Mouse (Mus musculus) myocyte (in vitro differentiated cells): ENCODE results near the gene Col1a1. TPM values are rescaled to one million over a fixed set of nuclear protein-coding genes. Genes with fewer than 3 reads are reported as not detected.

ENCODE experiments used
- H3K27me3 ChIP-seq: one replicate; pipeline ENCODE4 v1.6.1; 2011; ENCODE audit not compliant: control insufficient read depth, insufficient read depth, insufficient read length
- H3K36me3 ChIP-seq: one replicate; pipeline ENCODE4 v1.6.1; 2011; ENCODE audit not compliant: control insufficient read depth, insufficient read depth
- H3K4me2 ChIP-seq: one replicate; pipeline ENCODE4 v1.6.1; 2011; ENCODE audit warnings: low read depth, control low read depth
- H3K4me3 ChIP-seq: one replicate; pipeline ENCODE4 v1.5.1; 2011; ENCODE audit warnings: mild to moderate bottlenecking, control low read depth, moderate library complexity
- H3K79me2 ChIP-seq: one replicate; pipeline ENCODE4 v1.6.1; 2011; ENCODE audit not compliant: control insufficient read depth, insufficient read depth
- H3ac ChIP-seq: one replicate; pipeline ENCODE4 v1.6.1; 2011; ENCODE audit not compliant: control insufficient read depth, insufficient read length
- CEBPB ChIP-seq: IDR thresholded peaks from 2 replicates; pipeline ENCODE4 v1.6.1; 2011; ENCODE audit warnings: mild to moderate bottlenecking, moderate library complexity; ENCODE audit not compliant: poor library complexity, insufficient read depth, severe bottlenecking
- E2F4 ChIP-seq: IDR thresholded peaks from one replicate; pipeline ENCODE4 v1.6.1; 2011; ENCODE audit warnings: mild to moderate bottlenecking, control low read depth, moderate library complexity; ENCODE audit not compliant: insufficient read depth
- MAX ChIP-seq: IDR thresholded peaks from one replicate; pipeline ENCODE4 v1.6.1; 2011; ENCODE audit warnings: low read depth, mild to moderate bottlenecking, control low read depth
- MYOD1 ChIP-seq, 3 experiments: IDR thresholded peaks; one replicate each; pipeline ENCODE4 v1.6.1; 2011; ENCODE audit warnings: control low read depth in 2 of 3, low read depth in 2 of 3, mild to moderate bottlenecking in 2 of 3, moderate library complexity in 1 of 3; ENCODE audit not compliant: insufficient read length in 2 of 3, control insufficient read depth in 1 of 3
- MYOG ChIP-seq, 3 experiments: IDR thresholded peaks; one replicate each; pipeline ENCODE4 v1.6.1; 2011; ENCODE audit warnings: control low read depth in 2 of 3, low read depth in 2 of 3, mild to moderate bottlenecking in 2 of 3; ENCODE audit not compliant: insufficient read length in 2 of 3, control insufficient read depth in 1 of 3, insufficient read depth in 1 of 3
- POLR2A ChIP-seq: IDR thresholded peaks from one replicate; pipeline ENCODE4 v1.6.1; 2011; ENCODE audit warnings: low read depth, mild to moderate bottlenecking, control low read depth, moderate library complexity; ENCODE audit not compliant: insufficient read length
- POLR2AphosphoS2 ChIP-seq: IDR thresholded peaks from one replicate; pipeline ENCODE4 v1.6.1; 2011; ENCODE audit warnings: low read depth, control low read depth; ENCODE audit not compliant: insufficient read length
- REST ChIP-seq: IDR thresholded peaks from one replicate; pipeline ENCODE4 v1.6.1; 2011; ENCODE audit warnings: mild to moderate bottlenecking, control low read depth, moderate library complexity; ENCODE audit not compliant: insufficient read depth, insufficient read length
- SRF ChIP-seq: IDR thresholded peaks from one replicate; pipeline ENCODE4 v1.6.1; 2011; ENCODE audit warnings: low read depth; ENCODE audit not compliant: control insufficient read depth, insufficient read length
- TCF12 ChIP-seq: IDR thresholded peaks from one replicate; pipeline ENCODE4 v1.6.1; 2011; ENCODE audit warnings: mild to moderate bottlenecking, control low read depth; ENCODE audit not compliant: poor library complexity, insufficient read depth, severe bottlenecking
- TCF3 ChIP-seq: IDR thresholded peaks from one replicate; pipeline ENCODE4 v1.6.1; 2011; ENCODE audit warnings: low read depth, control low read depth; ENCODE audit not compliant: insufficient read length
- USF1 ChIP-seq: IDR thresholded peaks from one replicate; pipeline ENCODE4 v1.6.1; 2011; ENCODE audit warnings: low read depth, mild to moderate bottlenecking, control low read depth, moderate library complexity
- polyA plus RNA-seq: library from polyadenylated mRNA; unstranded; fragments of >200 nt; fragmentation: generic; extraction: Trizol; gene quantifications from one replicate; pipeline ENCODE4 v1.2.1, GENCODE M21; 2012; ENCODE audit warnings: missing spikeins

The Col1a1 gene
- 206 TPM for polyA plus RNA-seq

- Histone ChIP-seq H3K4me2 (peak within 1 kb of the TSS; percentile 95), H3K79me2 (peaks cover 8% of the 10 kb centered on the region), H3K4me3 (peak within 1 kb of the TSS; percentile 37), H3K27me3 (no peaks in the 10 kb centered on the region), H3ac (no peak within 1 kb of the TSS), H3K36me3 (no peaks in the 10 kb centered on the region)
- TF ChIP-seq MYOD1 (IDR thresholded peaks at IDR 0.05; ENCODE audit: control insufficient read depth in 1 of 3, insufficient read length in 2 of 3, low read depth in 2 of 3): no peak
- no peak for TF ChIP-seq REST
- peak; percentile 94 for TF ChIP-seq POLR2AphosphoS2
- no peak for TF ChIP-seq TCF12
- TF ChIP-seq CEBPB: no peak
- peak; percentile 88 for TF ChIP-seq POLR2A
- TF ChIP-seq USF1: no peak
These were observed at the start of gene Col1a1 for GRCm38 (mm10) chr11:94936045-94936444. TSS of gene Col1a1 (plus strand) at chr11:94936224.

GRCm38 (mm10) chr11:94891155-94891554, 44.9 kb upstream of the Col1a1 start:
- H3K4me2 ChIP-seq: no peak overlapping the region
- H3K4me3 ChIP-seq: no peak overlapping the region
- H3K79me2 ChIP-seq: no peaks in the 10 kb centered on the region
- TF ChIP-seq CEBPB (no peak), POLR2AphosphoS2 (no peak), REST (no peak), MYOD1 (IDR thresholded peaks at IDR 0.05; ENCODE audit: control insufficient read depth in 1 of 3, insufficient read length in 2 of 3, low read depth in 2 of 3) (no peak), USF1 (no peak), SRF (no peak), TCF3 (no peak), MAX (no peak), POLR2A (no peak), TCF12 (no peak), E2F4 (no peak), MYOG (IDR thresholded peaks at IDR 0.05; ENCODE audit: control insufficient read depth in 1 of 3, insufficient read depth in 1 of 3, insufficient read length in 2 of 3, low read depth in 2 of 3) (no peak)
- H3K27me3 ChIP-seq: no peaks in the 10 kb centered on the region
- no peaks in the 10 kb centered on the region for H3K36me3 ChIP-seq
- no peak overlapping the region for H3ac ChIP-seq

DNA sequence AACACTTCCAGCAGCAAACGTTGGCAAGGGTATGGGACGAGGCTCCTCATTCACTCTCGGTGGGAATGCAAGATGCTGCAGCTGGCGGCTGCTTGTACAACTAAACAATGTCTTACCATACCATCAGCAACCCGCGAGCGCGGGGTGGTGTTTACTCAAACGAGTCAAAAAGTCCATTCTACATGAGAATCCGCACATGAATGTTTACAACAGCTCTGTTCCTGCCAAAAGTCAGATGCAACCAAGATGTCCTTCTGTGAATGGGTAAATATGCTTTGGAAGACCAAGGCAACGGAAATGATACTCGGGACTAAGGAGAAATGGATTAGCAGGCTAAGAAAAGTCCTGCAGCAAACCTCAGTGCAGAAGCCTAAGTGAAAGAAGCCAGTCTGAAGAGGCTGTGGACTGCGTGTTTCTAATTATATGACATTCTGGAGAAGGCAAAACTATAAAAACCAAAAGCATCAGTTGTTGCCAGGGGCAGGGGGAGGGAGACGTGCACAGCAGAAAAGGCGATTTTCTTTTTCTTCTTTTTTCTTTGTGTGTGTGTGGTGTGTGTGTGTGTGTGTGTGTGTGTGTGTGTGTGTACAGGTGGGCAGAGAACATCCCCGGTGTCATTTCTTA, 39.2 kb upstream of the Col1a1 start:
- no peak overlapping the region for H3K4me3 ChIP-seq
- H3ac ChIP-seq: no peak overlapping the region
- H3K79me2 ChIP-seq: no peaks in the 10 kb centered on the region
- TF ChIP-seq USF1 (no peak), MAX (no peak), SRF (no peak), TCF12 (no peak), E2F4 (no peak), REST (no peak), CEBPB (no peak), TCF3 (no peak), POLR2A (no peak), MYOG (IDR thresholded peaks at IDR 0.05; ENCODE audit: control insufficient read depth in 1 of 3, insufficient read depth in 1 of 3, insufficient read length in 2 of 3, low read depth in 2 of 3) (no peak), MYOD1 (IDR thresholded peaks at IDR 0.05; ENCODE audit: control insufficient read depth in 1 of 3, insufficient read length in 2 of 3, low read depth in 2 of 3) (no peak), POLR2AphosphoS2 (no peak)
- H3K27me3 ChIP-seq: no peaks in the 10 kb centered on the region
- H3K36me3 ChIP-seq: no peaks in the 10 kb centered on the region
- peak overlapping the region; percentile 14 for H3K4me2 ChIP-seq

DNA sequence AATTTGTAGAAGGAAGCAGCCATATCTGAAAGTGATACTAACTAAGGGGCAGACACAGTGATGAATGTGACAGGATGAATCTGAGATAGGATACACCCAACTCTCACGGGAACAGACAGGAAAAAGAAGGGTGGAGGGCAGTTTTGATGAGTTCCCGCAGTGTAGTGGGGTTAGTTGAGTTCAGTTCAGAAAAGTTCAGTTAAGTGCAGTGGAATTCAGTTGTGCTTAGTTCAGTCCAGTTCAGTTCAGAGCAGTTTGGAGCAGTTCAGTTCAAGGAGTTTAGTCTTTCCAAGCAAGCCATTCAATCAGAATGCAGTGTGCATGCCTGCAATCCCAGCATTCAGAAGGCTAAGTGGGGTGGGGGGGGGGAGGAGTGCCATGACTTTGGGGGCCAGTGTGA, 34.8 kb upstream of the Col1a1 start:
- no peaks in the 10 kb centered on the region for H3K79me2 ChIP-seq
- no peaks in the 10 kb centered on the region for H3K36me3 ChIP-seq
- no peak overlapping the region for H3K4me3 ChIP-seq
- no peak for TF ChIP-seq SRF
- no peak for TF ChIP-seq USF1
- no peak for TF ChIP-seq TCF3
- no peak for TF ChIP-seq POLR2A
- no peak for TF ChIP-seq REST
- no peak for TF ChIP-seq MAX
- TF ChIP-seq E2F4: no peak
- no peak for TF ChIP-seq MYOD1 (IDR thresholded peaks at IDR 0.05; ENCODE audit: control insufficient read depth in 1 of 3, insufficient read length in 2 of 3, low read depth in 2 of 3)
- no peak for TF ChIP-seq CEBPB
- H3K27me3 ChIP-seq: no peaks in the 10 kb centered on the region
- H3K4me2 ChIP-seq: no peak overlapping the region
- H3ac ChIP-seq: no peak overlapping the region

- H3ac ChIP-seq: no peak overlapping the region
- TF ChIP-seq MAX (no peak), USF1 (no peak), MYOG (IDR thresholded peaks at IDR 0.05; ENCODE audit: control insufficient read depth in 1 of 3, insufficient read depth in 1 of 3, insufficient read length in 2 of 3, low read depth in 2 of 3) (no peak), REST (no peak)
- H3K4me2 ChIP-seq: no peak overlapping the region
- no peak overlapping the region for H3K4me3 ChIP-seq
- H3K27me3 ChIP-seq: no peaks in the 10 kb centered on the region
- H3K36me3 ChIP-seq: no peaks in the 10 kb centered on the region
- no peaks in the 10 kb centered on the region for H3K79me2 ChIP-seq
These were observed 31.7 kb upstream of the Col1a1 start for GRCm38 (mm10) chr11:94904306-94904705.
